Mouse (Mus musculus): ENCODE data around the gene Rps25.

Gene Rps25

GRCm38 (mm10) chr9:44406906-44407751 lies at the start of gene Rps25, which contains the start of gene Trappc4:
TSS of gene Rps25 (plus strand) at chr9:44407139.
TSS of gene Trappc4 (minus strand) at chr9:44407600.
- ChIA-PET CTCF (interaction anchor here in 1 of 4 experiments (1.0 kb wide), 1 partner anchor 28 kb away, joined by 3 read pairs; the partner anchor contains the start of gene Hyou1), POLR2A (interaction anchor here (0.5 to 13.2 kb wide), 53 partner anchors 8 to 671 kb away, joined by 3 to 342 read pairs (median 7); partner anchors contain the start of genes Ccdc84 (in 4 of the 4), Dpagt1 (in 3 of the 4), H2afx (in 3 of the 4) and Hyou1 (in 3 of the 4))

- ChIA-PET POLR2A (interaction anchor here in 1 of 4 experiments (5.9 to 8.7 kb wide), 2 partner anchors 12 to 21 kb away, joined by 100 to 120 read pairs; partner anchors contain the start of genes H2afx and Hmbs), CTCF (no interaction called here)
Measured at GRCm38 (mm10) chr9:44357207-44357606, 49.7 kb upstream of the Rps25 start.

- CTCF ChIA-PET: interaction anchor here (0.5 to 2.6 kb wide), 71 partner anchors 8 to 965 kb away, joined by 3 to 29 read pairs (median 4); partner anchors contain the start of genes Hmbs (in 3 of the 4), Hyou1 (in 3 of the 4), Bcl9l (in 2 of the 4) and Cbl (in 2 of the 4)
- POLR2A ChIA-PET: interaction anchor here (0.6 to 8.7 kb wide), 113 partner anchors 7 to 1677 kb away, joined by 3 to 120 read pairs (median 4); partner anchors contain the start of genes Hyou1 (in 4 of the 4), C2cd2l (in 3 of the 4), Cbl (in 3 of the 4) and Dpagt1 (in 3 of the 4)
Measured at GRCm38 (mm10) chr9:44361190-44361917, 45.6 kb upstream of the Rps25 start, which contains the start of gene Vps11. TSS of gene Vps11 (minus strand) at chr9:44361670.

GRCm38 (mm10) chr9:44361931-44362330 lies 45.0 kb upstream of the Rps25 start:
- ChIA-PET CTCF (interaction anchor here (0.6 to 2.6 kb wide), 61 partner anchors 9 to 965 kb away, joined by 3 to 29 read pairs (median 4); partner anchors contain the start of genes Hyou1 (in 3 of the 4), Bcl9l (in 2 of the 4), H2afx (in 2 of the 4) and Hmbs (in 2 of the 4)), POLR2A (interaction anchor here (0.6 to 8.7 kb wide), 97 partner anchors 8 to 1677 kb away, joined by 3 to 120 read pairs (median 5); partner anchors contain the start of genes Hyou1 (in 4 of the 4), Cbl (in 3 of the 4), Dpagt1 (in 3 of the 4) and H2afx (in 3 of the 4))

- POLR2A ChIA-PET: interaction anchor here in 3 of 4 experiments (0.5 to 8.7 kb wide), 19 partner anchors 9 to 307 kb away, joined by 3 to 120 read pairs (median 3); partner anchors contain the start of genes Hyou1 (in 3 of the 3), H2afx (in 2 of the 3), Dpagt1 (in 1 of the 3) and Hmbs (in 1 of the 3)
- CTCF ChIA-PET: interaction anchor here in 3 of 4 experiments (0.5 to 2.0 kb wide), 17 partner anchors 9 to 291 kb away, joined by 3 to 18 read pairs (median 3); partner anchors contain the start of genes Hmbs (in 2 of the 3), Hyou1 (in 2 of the 3) and Ccdc84 (in 1 of the 3)
Measured at GRCm38 (mm10) chr9:44364480-44364879, 42.5 kb upstream of the Rps25 start.

GRCm38 (mm10) chr9:44373386-44373785 lies 33.6 kb upstream of the Rps25 start:
- CTCF ChIA-PET: interaction anchor here in 1 of 4 experiments (0.6 to 1.2 kb wide), 3 partner anchors 9 to 213 kb away, joined by 3 to 18 read pairs (median 8); partner anchors contain the start of gene Vps11
- POLR2A ChIA-PET: interaction anchor here in 2 of 4 experiments (0.9 to 1.6 kb wide), 4 partner anchors 9 to 12 kb away, joined by 3 to 9 read pairs (median 5); partner anchors contain the start of gene Vps11 (in 2 of the 2)

- POLR2A ChIA-PET: interaction anchor here in 2 of 4 experiments (0.6 to 12.1 kb wide), 7 partner anchors 8 to 177 kb away, joined by 3 to 160 read pairs (median 13); partner anchors contain the start of genes H2afx (in 2 of the 2), Rps25 (in 1 of the 2), Trappc4 (in 1 of the 2) and Vps11 (in 1 of the 2)
- CTCF ChIA-PET: no interaction called here
Measured at GRCm38 (mm10) chr9:44376141-44376540, 30.8 kb upstream of the Rps25 start.

GRCm38 (mm10) chr9:44377335-44377734 lies 29.6 kb upstream of the Rps25 start:
- ChIA-PET CTCF (interaction anchor here in 2 of 4 experiments (0.6 to 1.3 kb wide), 4 partner anchors 13 to 1420 kb away, joined by 3 to 4 read pairs (median 3); partner anchors contain the start of gene Slc37a4 (in 1 of the 2)), POLR2A (interaction anchor here (0.6 to 12.1 kb wide), 15 partner anchors 11 to 128 kb away, joined by 3 to 160 read pairs (median 3); partner anchors contain the start of genes Vps11 (in 2 of the 4), H2afx (in 1 of the 4), Rps25 (in 1 of the 4) and Slc37a4 (in 1 of the 4))

GRCm38 (mm10) chr9:44378153-44378730 lies 28.7 kb upstream of the Rps25 start:
- POLR2A ChIA-PET: interaction anchor here in 3 of 4 experiments (0.5 to 12.1 kb wide), 66 partner anchors 10 to 389 kb away, joined by 3 to 160 read pairs (median 10); partner anchors contain the start of genes Cbl (in 3 of the 3), H2afx (in 3 of the 3), Hmbs (in 3 of the 3) and Slc37a4 (in 3 of the 3)
- CTCF ChIA-PET: interaction anchor here in 3 of 4 experiments (0.9 to 2.0 kb wide), 11 partner anchors 10 to 284 kb away, joined by 3 to 29 read pairs (median 6); partner anchors contain the start of genes C2cd2l (in 1 of the 3), Ccdc84 (in 1 of the 3) and Vps11 (in 1 of the 3)

- POLR2A ChIA-PET: interaction anchor here (0.5 to 12.1 kb wide), 104 partner anchors 9 to 395 kb away, joined by 3 to 160 read pairs (median 5); partner anchors contain the start of genes Vps11 (in 4 of the 4), Cbl (in 3 of the 4), Ccdc84 (in 3 of the 4) and H2afx (in 3 of the 4)
- CTCF ChIA-PET: interaction anchor here (0.5 to 2.0 kb wide), 29 partner anchors 9 to 285 kb away, joined by 3 to 29 read pairs (median 4); partner anchors contain the start of genes Vps11 (in 3 of the 4), Bcl9l (in 1 of the 4), C2cd2l (in 1 of the 4) and Ccdc84 (in 1 of the 4)
Measured at GRCm38 (mm10) chr9:44379054-44379834, 27.7 kb upstream of the Rps25 start, which contains the start of gene Hyou1. TSS of gene Hyou1 (plus strand) at chr9:44379490.

- POLR2A ChIA-PET: interaction anchor here (0.6 to 12.1 kb wide), 77 partner anchors 8 to 388 kb away, joined by 3 to 160 read pairs (median 7); partner anchors contain the start of genes Vps11 (in 4 of the 4), Cbl (in 3 of the 4), Ccdc84 (in 3 of the 4) and H2afx (in 3 of the 4)
- CTCF ChIA-PET: interaction anchor here (0.6 to 2.0 kb wide), 20 partner anchors 9 to 286 kb away, joined by 3 to 29 read pairs (median 4); partner anchors contain the start of genes Vps11 (in 3 of the 4), Bcl9l (in 1 of the 4), Ccdc84 (in 1 of the 4) and H2afx (in 1 of the 4)
Measured at GRCm38 (mm10) chr9:44379862-44380261, 27.1 kb upstream of the Rps25 start.

- CTCF ChIA-PET: interaction anchor here in 3 of 4 experiments (0.5 to 1.3 kb wide), 4 partner anchors 23 to 664 kb away, joined by 3 to 4 read pairs (median 3); partner anchors contain the start of gene Vps11 (in 1 of the 3)
- POLR2A ChIA-PET: interaction anchor here in 3 of 4 experiments (0.6 to 12.1 kb wide), 21 partner anchors 9 to 79 kb away, joined by 3 to 160 read pairs (median 4); partner anchors contain the start of genes Vps11 (in 3 of the 3), Rps25 (in 2 of the 3), Slc37a4 (in 2 of the 3) and C2cd2l (in 1 of the 3)
Measured at GRCm38 (mm10) chr9:44384596-44384995, 22.3 kb upstream of the Rps25 start.

- CTCF ChIA-PET: interaction anchor here in 2 of 4 experiments (0.5 to 2.2 kb wide), 5 partner anchors 8 to 311 kb away, joined by 3 to 9 read pairs (median 4); partner anchors contain the start of genes Hyou1 (in 1 of the 2) and Vps11 (in 1 of the 2)
- POLR2A ChIA-PET: interaction anchor here in 3 of 4 experiments (0.7 to 4.1 kb wide), 22 partner anchors 8 to 153 kb away, joined by 3 to 43 read pairs (median 6); partner anchors contain the start of genes Slc37a4 (in 3 of the 3), Ccdc84 (in 2 of the 3), H2afx (in 2 of the 3) and Hyou1 (in 2 of the 3)
Measured at GRCm38 (mm10) chr9:44387221-44387620, 19.7 kb upstream of the Rps25 start.

GRCm38 (mm10) chr9:44389273-44389672 lies 17.7 kb upstream of the Rps25 start:
- ChIA-PET POLR2A (interaction anchor here in 3 of 4 experiments (0.6 to 4.1 kb wide), 18 partner anchors 7 to 90 kb away, joined by 3 to 43 read pairs (median 5); partner anchors contain the start of genes H2afx (in 2 of the 3), Hyou1 (in 2 of the 3), Trappc4 (in 2 of the 3) and Hmbs (in 1 of the 3)), CTCF (interaction anchor here in 3 of 4 experiments (0.6 to 2.2 kb wide), 9 partner anchors 10 to 280 kb away, joined by 3 to 9 read pairs (median 5); partner anchors contain the start of genes Hyou1 (in 2 of the 3), C2cd2l (in 1 of the 3) and Vps11 (in 1 of the 3))
